Mouse (Mus musculus): ENCODE data around the gene Tpcn2. TPM values are rescaled to one million over a fixed set of nuclear protein-coding genes. Genes with fewer than 3 reads are reported as not detected.

The Tpcn2 gene
- polyA plus RNA-seq, 2 experiments, result 0.39 to 3.3 TPM

GRCm38 (mm10) chr7:145206056-145206610 is 77.7 kb downstream of the Tpcn2 start:
- Histone ChIP-seq H3K4me3 (ENCODE audit: insufficient read depth in 1 of 2, low read depth in 2 of 2, low read length in 2 of 2) (0 out of 4 replicates have a peak overlapping the region, but pooled peaks of 1 of the 2 experiments have one; percentile 8), H3K27me3 (ENCODE audit: control insufficient read depth, insufficient read depth, low read length) (peaks cover 3% of the 10 kb centered on the region; the same call in 1 of the 2 replicates), H3K27ac (no peak overlapping the region), H3K4me1 (replicated peaks; ENCODE audit: control insufficient read depth in 2 of 2, insufficient read depth in 2 of 2, low read length in 1 of 2) (peaks cover 0 to 2% of the 10 kb centered on the region in 2 experiments; a peak in 1 of 4 replicates), H3K9me3 (ENCODE audit: control insufficient read depth, low read length) (no peaks in the 10 kb centered on the region), H3K36me3 (replicated peaks; ENCODE audit: control insufficient read depth, insufficient read depth, low read depth) (no peaks in the 10 kb centered on the region), H3K4me2 (ENCODE audit: low read depth) (peak overlapping the region; percentile 25), H3K9ac (replicated peaks) (peak overlapping the region; percentile 1)
- DNase-seq (ENCODE audit: low read depth in 3 of 3, low spot score in 3 of 3), result no peak
- WGBS (ENCODE audit: insufficient replicate concordance), result 4% methylated on average over 34 of the region's 34 CpGs
- peak; percentile 48 for ATAC-seq (ENCODE audit: insufficient read depth)
- TF ChIP-seq CTCF (IDR thresholded peaks at IDR 0.05; ENCODE audit: low read depth), result no peak
- TF ChIP-seq EP300 (IDR thresholded peaks at IDR 0.05; ENCODE audit: low read depth), result no peak

GRCm38 (mm10) chr7:145205363-145205902 is 78.4 kb downstream of the Tpcn2 start:
- H3K4me3 ChIP-seq (ENCODE audit: insufficient read depth in 1 of 2, low read depth in 2 of 2, low read length in 2 of 2), result no peak overlapping the region
- H3K4me1 ChIP-seq (replicated peaks; ENCODE audit: control insufficient read depth in 2 of 2, insufficient read depth in 2 of 2, low read length in 1 of 2), result peaks cover 0 to 2% of the 10 kb centered on the region in 2 experiments; a peak in 1 of 4 replicates
- H3K4me2 ChIP-seq (ENCODE audit: low read depth), result no peak overlapping the region
- no peaks in the 10 kb centered on the region for H3K9me3 ChIP-seq (ENCODE audit: control insufficient read depth, low read length)
- no peak for ATAC-seq (ENCODE audit: insufficient read depth)
- H3K27me3 ChIP-seq (ENCODE audit: control insufficient read depth, insufficient read depth, low read length), result peaks cover 3% of the 10 kb centered on the region; the same call in 1 of the 2 replicates
- TF ChIP-seq EP300 (IDR thresholded peaks at IDR 0.05; ENCODE audit: low read depth), result no peak
- no peak for TF ChIP-seq CTCF (IDR thresholded peaks at IDR 0.05; ENCODE audit: low read depth)
- WGBS (ENCODE audit: insufficient replicate concordance), result 48% methylated on average over 4 of the region's 4 CpGs
- H3K36me3 ChIP-seq (replicated peaks; ENCODE audit: control insufficient read depth, insufficient read depth, low read depth), result no peaks in the 10 kb centered on the region
- no peak overlapping the region for H3K27ac ChIP-seq
- no peak overlapping the region for H3K9ac ChIP-seq (replicated peaks)
- no peak for DNase-seq (ENCODE audit: low read depth in 3 of 3, low spot score in 3 of 3)

DNA sequence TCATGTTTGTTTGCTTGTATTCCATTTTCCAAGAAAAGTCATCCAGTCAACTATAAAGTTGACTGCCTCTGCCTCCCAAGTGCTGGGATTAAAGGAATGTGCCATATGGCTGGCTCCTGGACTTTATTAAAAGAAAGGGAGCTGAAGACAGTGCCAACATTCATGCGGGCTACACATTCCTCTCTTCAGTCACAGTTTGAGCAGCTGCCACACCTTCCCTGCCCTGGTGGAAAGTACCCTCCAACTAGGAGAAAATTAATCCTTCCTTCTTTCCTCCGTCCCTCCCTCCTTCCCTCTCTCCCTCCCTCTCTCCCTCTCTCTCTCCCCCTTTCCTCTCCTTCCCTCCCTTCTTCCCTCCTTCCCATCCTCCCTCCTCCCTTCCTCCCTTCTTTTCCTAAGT is 84.1 kb downstream of the Tpcn2 start:
- Histone ChIP-seq H3K9me3 (ENCODE audit: control insufficient read depth, low read length) (no peaks in the 10 kb centered on the region), H3K4me1 (replicated peaks; ENCODE audit: control insufficient read depth in 2 of 2, insufficient read depth in 2 of 2, low read length in 1 of 2) (no peaks in the 10 kb centered on the region), H3K36me3 (replicated peaks; ENCODE audit: control insufficient read depth, insufficient read depth, low read depth) (no peaks in the 10 kb centered on the region), H3K4me2 (ENCODE audit: low read depth) (no peak overlapping the region), H3K27ac (no peak overlapping the region), H3K9ac (replicated peaks) (no peak overlapping the region), H3K4me3 (ENCODE audit: insufficient read depth in 1 of 2, low read depth in 2 of 2, low read length in 2 of 2) (no peak overlapping the region), H3K27me3 (ENCODE audit: control insufficient read depth, insufficient read depth, low read length) (no peaks in the 10 kb centered on the region)
- no peak for DNase-seq (ENCODE audit: low read depth in 3 of 3, low spot score in 3 of 3)
- no peak for ATAC-seq (ENCODE audit: insufficient read depth)
- TF ChIP-seq EP300 (IDR thresholded peaks at IDR 0.05; ENCODE audit: low read depth) (no peak), CTCF (IDR thresholded peaks at IDR 0.05; ENCODE audit: low read depth) (no peak)
- 64% methylated on average over 2 of the region's 2 CpGs for WGBS (ENCODE audit: insufficient replicate concordance)

DNA sequence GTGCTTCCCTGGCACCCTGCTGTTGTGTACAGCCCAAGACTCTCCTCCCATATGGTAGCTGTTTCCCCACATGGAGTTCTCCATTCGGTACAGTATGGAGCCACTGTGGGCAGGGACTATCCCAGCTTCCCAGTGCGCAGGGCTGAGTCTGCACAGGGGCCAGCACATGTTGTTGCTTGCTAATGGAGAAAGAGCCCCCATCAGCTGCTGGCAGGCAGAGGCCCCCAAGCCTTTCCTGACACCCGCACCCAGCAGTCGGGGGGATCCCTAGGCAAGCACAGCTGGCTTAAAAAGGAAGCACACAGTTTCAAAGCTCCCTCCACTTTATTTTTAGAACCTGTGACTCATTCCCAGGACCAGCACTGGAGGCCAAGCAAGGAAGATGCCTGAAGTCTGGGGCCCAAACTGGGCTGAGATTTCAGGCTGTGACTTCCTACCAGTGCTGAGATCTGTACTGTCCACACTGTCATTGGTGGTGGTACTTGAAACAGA is 85.5 kb downstream of the Tpcn2 start:
- no peak overlapping the region for H3K27ac ChIP-seq
- H3K4me2 ChIP-seq (ENCODE audit: low read depth), result no peak overlapping the region
- no peak overlapping the region for H3K4me3 ChIP-seq (ENCODE audit: insufficient read depth in 1 of 2, low read depth in 2 of 2, low read length in 2 of 2)
- TF ChIP-seq EP300 (IDR thresholded peaks at IDR 0.05; ENCODE audit: low read depth) (no peak), CTCF (IDR thresholded peaks at IDR 0.05; ENCODE audit: low read depth) (no peak)
- ATAC-seq (ENCODE audit: insufficient read depth) (no peak), DNase-seq (ENCODE audit: low read depth in 3 of 3, low spot score in 3 of 3) (no peak)
- H3K27me3 ChIP-seq (ENCODE audit: control insufficient read depth, insufficient read depth, low read length), result no peaks in the 10 kb centered on the region
- H3K36me3 ChIP-seq (replicated peaks; ENCODE audit: control insufficient read depth, insufficient read depth, low read depth), result no peaks in the 10 kb centered on the region
- H3K9me3 ChIP-seq (ENCODE audit: control insufficient read depth, low read length), result no peaks in the 10 kb centered on the region
- H3K9ac ChIP-seq (replicated peaks), result no peak overlapping the region
- 29% methylated on average over 4 of the region's 4 CpGs for WGBS (ENCODE audit: insufficient replicate concordance)
- 0 out of 4 replicates have a peak, but pooled peaks cover 0 to 2% of the 10 kb centered on the region in 2 experiments for H3K4me1 ChIP-seq (replicated peaks; ENCODE audit: control insufficient read depth in 2 of 2, insufficient read depth in 2 of 2, low read length in 1 of 2)

- H3K9ac ChIP-seq (replicated peaks), result no peak overlapping the region
- no peaks in the 10 kb centered on the region for H3K9me3 ChIP-seq (ENCODE audit: control insufficient read depth, low read length)
- no peaks in the 10 kb centered on the region for H3K27me3 ChIP-seq (ENCODE audit: control insufficient read depth, insufficient read depth, low read length)
- WGBS (ENCODE audit: insufficient replicate concordance), result 32% methylated on average over 3 of the region's 3 CpGs
- no peak overlapping the region for H3K4me3 ChIP-seq (ENCODE audit: insufficient read depth in 1 of 2, low read depth in 2 of 2, low read length in 2 of 2)
- no peak overlapping the region for H3K27ac ChIP-seq
- no peaks in the 10 kb centered on the region for H3K36me3 ChIP-seq (replicated peaks; ENCODE audit: control insufficient read depth, insufficient read depth, low read depth)
- ATAC-seq (ENCODE audit: insufficient read depth) (no peak), DNase-seq (ENCODE audit: low read depth in 3 of 3, low spot score in 3 of 3) (no peak)
- H3K4me2 ChIP-seq (ENCODE audit: low read depth), result no peak overlapping the region
- no peak for TF ChIP-seq CTCF (IDR thresholded peaks at IDR 0.05; ENCODE audit: low read depth)
- no peak for TF ChIP-seq EP300 (IDR thresholded peaks at IDR 0.05; ENCODE audit: low read depth)
- 0 out of 4 replicates have a peak, but pooled peaks cover 0 to 2% of the 10 kb centered on the region in 2 experiments for H3K4me1 ChIP-seq (replicated peaks; ENCODE audit: control insufficient read depth in 2 of 2, insufficient read depth in 2 of 2, low read length in 1 of 2)
These were observed 86.1 kb downstream of the Tpcn2 start for GRCm38 (mm10) chr7:145197711-145198110.
